Mouse (Mus musculus) megakaryocyte-erythroid progenitor cell, adult 5 weeks (primary cell): ENCODE data around the gene Cldn3. TPM values are rescaled to one million over a fixed set of nuclear protein-coding genes. Genes with fewer than 3 reads are reported as not detected.

Experiments used
- polyA plus RNA-seq: library from polyadenylated mRNA; stranded (reverse); fragments of >175 nt; gene quantifications from 2 replicates; pipeline ENCODE4 v1.2.3, GENCODE M21; 2012

Gene Cldn3
- 0.05 and 0.11 TPM in 2 replicates for polyA plus RNA-seq

GRCm38 (mm10) chr5:134985633-134986297 lies at the start of gene Cldn3:
Cldn3 (plus strand) TSS chr5:134986214.

GRCm38 (mm10) chr5:134946857-134947255 lies 39.2 kb upstream of the Cldn3 start, which contains the start of gene Cldn4:
Cldn4 (minus strand) TSS chr5:134946934.

GRCm38 (mm10) chr5:135008671-135009589 lies 22.9 kb downstream of the Cldn3 start, which contains the start of gene Abhd11:
Abhd11 (plus strand) TSS chr5:135009152.

GRCm38 (mm10) chr5:135023344-135024173 lies 37.5 kb downstream of the Cldn3 start, which contains the start of gene Stx1a:
Stx1a (plus strand) TSS chr5:135023482.

Other genes starting within 250 kb of the Cldn3 start
- gene Eln, start 238.9 kb upstream of the Cldn3 start, polyA plus RNA-seq: 0.03 and 0.09 TPM in 2 replicates
- not detected in 2 replicates for gene Tmem270, start 79.5 kb upstream of the Cldn3 start, polyA plus RNA-seq
- 1.2 and 1.6 TPM in 2 replicates for gene Cldn13, start 70.7 kb upstream of the Cldn3 start, polyA plus RNA-seq
- gene Mettl27, start 53.8 kb upstream of the Cldn3 start, polyA plus RNA-seq: 7.8 and 12.3 TPM in 2 replicates
- 0.16 and 0.19 TPM in 2 replicates for gene Cldn4, start 39.3 kb upstream of the Cldn3 start, polyA plus RNA-seq
- gene Abhd11, start 22.9 kb downstream of the Cldn3 start, polyA plus RNA-seq: 109 and 119 TPM in 2 replicates
- 2.4 and 3.7 TPM in 2 replicates for gene Stx1a, start 37.3 kb downstream of the Cldn3 start, polyA plus RNA-seq
- gene Dnajc30, start 78.0 kb downstream of the Cldn3 start, polyA plus RNA-seq: 42.4 and 52.4 TPM in 2 replicates
- 159 and 216 TPM in 2 replicates for gene Bud23, start 78.7 kb downstream of the Cldn3 start, polyA plus RNA-seq
- 1.4 and 1.6 TPM in 2 replicates for gene Vps37d, start 92.1 kb downstream of the Cldn3 start, polyA plus RNA-seq
- gene Mlxipl, start 103.7 kb downstream of the Cldn3 start, polyA plus RNA-seq: 0.12 and 0.28 TPM in 2 replicates
- gene Tbl2, start 163.4 kb downstream of the Cldn3 start, polyA plus RNA-seq: 21.8 and 22.0 TPM in 2 replicates
- 48.8 and 61.4 TPM in 2 replicates for gene Bcl7b, start 182.1 kb downstream of the Cldn3 start, polyA plus RNA-seq
- gene Baz1b, start 201.1 kb downstream of the Cldn3 start, polyA plus RNA-seq: 31.5 and 36.2 TPM in 2 replicates